Mouse (Mus musculus) lung, adult 2 months (tissue): ENCODE results near the gene Kcnma1. TPM values are rescaled to one million over a fixed set of nuclear protein-coding genes. Genes with fewer than 3 reads are reported as not detected.

Experiments used
- DNase-seq: peaks from one replicate; pipeline ENCODE4 v3.0.0; 2022
- H3K4me1 ChIP-seq: fragments of 200-500 bp; 2 replicates; pipeline ENCODE4 v1.6.1; 2011; ENCODE audit warnings: low read length; ENCODE audit not compliant: control insufficient read depth, insufficient read depth
- H3K4me3 ChIP-seq: fragments of 200-500 bp; replicated peaks from 2 replicates; pipeline ENCODE3; 2011; ENCODE audit warnings: low read depth, mild to moderate bottlenecking, control low read depth, low read length; ENCODE audit errors: extremely low read depth
- CTCF ChIP-seq: fragments of 200-500 bp; IDR thresholded peaks from 2 replicates; pipeline ENCODE4 v1.5.1; 2011; ENCODE audit warnings: mild to moderate bottlenecking, low read length, control low read depth; ENCODE audit not compliant: insufficient read depth
- POLR2A ChIP-seq: fragments of 200-500 bp; IDR thresholded peaks from 2 replicates; pipeline ENCODE4 v1.6.1; 2011; ENCODE audit warnings: low read depth, mild to moderate bottlenecking, control low read depth, low read length, borderline replicate concordance; ENCODE audit errors: extremely low read depth
- WGBS: fragments of 180-500 bp; shearing (Covaris S2); methylation state at CpG from one replicate; pipeline ENCODE4 v1.1.7; 2018; 5-methylcytosine and 5-hydroxymethylcytosine counted together
- polyA plus RNA-seq: library from polyadenylated mRNA; depleted of rRNA; stranded (reverse); fragments of >200 nt; gene quantifications from 2 replicates; pipeline ENCODE4 v1.2.3, GENCODE M21; 2012

Gene Kcnma1
- polyA plus RNA-seq, 1 experiment: 1.6 TPM

DNA sequence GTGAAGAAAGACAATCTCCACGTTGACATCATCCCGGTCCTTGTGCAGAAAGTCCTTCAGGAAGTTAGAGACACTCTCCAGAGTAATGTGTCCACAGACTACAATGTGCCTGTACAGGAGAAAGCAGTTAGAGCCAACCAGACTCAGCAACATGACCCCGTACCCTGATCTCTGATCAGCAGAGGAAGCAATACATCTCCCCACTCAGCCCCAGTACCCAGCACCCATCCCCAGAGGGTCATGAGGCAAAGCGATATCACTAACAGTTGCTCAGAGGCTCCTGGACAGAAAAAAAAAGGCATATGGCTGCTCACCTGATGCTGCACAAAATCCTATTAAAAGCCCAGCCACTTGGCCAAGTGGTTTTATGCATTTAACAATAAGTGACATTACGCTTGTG, 504.5 kb downstream of the Kcnma1 start:
- 80% methylated on average over 5 of the region's 5 CpGs for WGBS
- Histone ChIP-seq H3K4me3 (no peak overlapping the region), H3K4me1 (no peaks in the 10 kb centered on the region)
- no peak for DNase-seq
- TF ChIP-seq POLR2A (no peak), CTCF (no peak)

DNA sequence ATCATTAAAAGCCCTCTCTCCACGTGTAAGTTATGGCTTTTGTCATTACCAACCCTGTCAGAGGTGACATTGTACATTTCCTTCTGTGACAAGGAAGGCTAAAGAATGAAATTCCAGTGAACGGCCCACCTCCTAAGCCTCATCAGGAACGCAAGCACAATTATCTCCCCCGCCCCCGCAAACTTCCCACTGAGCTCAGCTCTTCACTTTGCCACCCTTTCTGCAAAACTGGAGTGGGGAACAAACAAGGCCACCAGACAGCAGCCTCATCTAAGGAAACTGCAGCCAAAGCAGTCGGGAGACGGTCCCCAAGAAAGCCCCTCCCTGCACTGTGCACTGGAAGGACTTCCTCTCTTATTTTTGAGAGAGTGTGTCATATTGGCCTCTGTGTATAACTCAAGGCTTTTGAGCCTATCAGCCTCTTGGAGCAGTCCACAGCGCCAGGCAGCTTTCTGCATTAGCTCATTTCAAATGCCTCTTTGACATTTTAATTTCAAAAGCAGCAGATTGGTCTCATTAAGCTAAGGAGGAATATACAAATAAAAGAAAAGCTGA, 512.0 kb downstream of the Kcnma1 start:
- TF ChIP-seq CTCF (no peak), POLR2A (no peak)
- WGBS: 24% methylated on average over 8 of the region's 8 CpGs
- Histone ChIP-seq H3K4me1 (no peaks in the 10 kb centered on the region), H3K4me3 (no peak overlapping the region)
- DNase-seq: no peak

DNA sequence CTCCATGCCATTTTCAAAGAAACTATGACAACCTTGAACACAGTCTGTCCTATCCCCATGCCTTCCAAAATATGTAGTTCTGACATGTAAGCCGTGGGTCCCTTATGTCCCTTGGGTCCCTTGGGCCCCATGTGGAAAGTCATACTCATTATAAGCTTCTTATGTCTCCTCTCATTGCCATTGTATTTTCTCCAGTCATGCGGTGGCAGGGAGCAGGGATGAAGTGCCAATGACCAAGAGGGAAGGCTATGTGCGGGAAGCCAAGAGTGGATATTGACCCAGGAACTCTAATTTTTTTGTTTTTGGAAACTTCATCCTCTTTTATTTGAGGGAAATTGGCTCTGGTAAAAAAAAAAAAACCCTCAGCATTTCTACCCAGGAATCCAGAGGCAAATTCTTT, 517.5 kb downstream of the Kcnma1 start:
- no peak overlapping the region for H3K4me3 ChIP-seq
- no peaks in the 10 kb centered on the region for H3K4me1 ChIP-seq
- 70% methylated on average over 3 of the region's 3 CpGs for WGBS
- no peak for DNase-seq
- TF ChIP-seq POLR2A (no peak), CTCF (no peak)

DNA sequence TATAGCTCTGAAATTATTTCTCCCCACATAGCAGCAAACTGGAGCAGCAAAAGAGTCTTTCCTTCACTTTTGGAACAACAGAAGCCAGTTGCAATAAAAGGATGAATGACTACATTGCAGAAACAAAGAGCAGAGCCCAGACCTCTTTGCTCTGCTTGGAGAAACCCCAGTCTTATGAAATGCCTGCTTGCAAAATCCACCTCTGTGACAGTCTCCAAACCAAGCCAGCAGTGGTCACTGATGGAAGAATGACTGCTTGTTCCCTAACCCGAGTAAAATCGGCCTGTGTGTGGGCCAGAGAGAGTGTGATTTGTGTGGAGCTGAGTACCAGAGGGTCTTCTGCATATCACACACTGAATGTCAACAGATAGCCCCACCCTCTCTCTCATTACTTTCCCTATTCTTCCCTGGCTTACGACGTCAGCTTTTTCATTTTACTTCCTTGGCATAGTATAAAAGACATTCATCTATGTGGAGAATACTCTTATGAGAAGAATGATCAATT, 518.0 kb downstream of the Kcnma1 start:
- TF ChIP-seq CTCF: no peak
- TF ChIP-seq POLR2A: no peak
- Histone ChIP-seq H3K4me3 (no peak overlapping the region), H3K4me1 (no peaks in the 10 kb centered on the region)
- WGBS: 49% methylated on average over 4 of the region's 4 CpGs
- no peak for DNase-seq

DNA sequence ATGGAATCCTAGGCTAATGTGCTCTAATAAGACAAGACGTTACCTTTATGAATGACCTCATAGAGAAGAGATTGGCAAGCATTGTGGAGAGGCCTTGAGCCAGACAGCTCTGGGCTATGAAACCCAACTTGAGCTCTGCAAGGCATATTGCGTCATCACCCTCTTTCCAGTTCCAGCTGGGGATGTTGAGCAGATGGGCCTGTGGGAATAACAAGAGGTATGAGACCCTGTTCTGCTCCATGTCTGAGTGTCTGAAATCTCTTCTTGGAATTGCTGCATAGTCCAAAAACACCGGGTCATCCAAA, 519.8 kb downstream of the Kcnma1 start:
- peak; percentile 6 for DNase-seq
- 57% methylated on average over 3 of the region's 3 CpGs for WGBS
- TF ChIP-seq POLR2A (no peak), CTCF (no peak)
- no peaks in the 10 kb centered on the region for H3K4me1 ChIP-seq
- no peak overlapping the region for H3K4me3 ChIP-seq

DNA sequence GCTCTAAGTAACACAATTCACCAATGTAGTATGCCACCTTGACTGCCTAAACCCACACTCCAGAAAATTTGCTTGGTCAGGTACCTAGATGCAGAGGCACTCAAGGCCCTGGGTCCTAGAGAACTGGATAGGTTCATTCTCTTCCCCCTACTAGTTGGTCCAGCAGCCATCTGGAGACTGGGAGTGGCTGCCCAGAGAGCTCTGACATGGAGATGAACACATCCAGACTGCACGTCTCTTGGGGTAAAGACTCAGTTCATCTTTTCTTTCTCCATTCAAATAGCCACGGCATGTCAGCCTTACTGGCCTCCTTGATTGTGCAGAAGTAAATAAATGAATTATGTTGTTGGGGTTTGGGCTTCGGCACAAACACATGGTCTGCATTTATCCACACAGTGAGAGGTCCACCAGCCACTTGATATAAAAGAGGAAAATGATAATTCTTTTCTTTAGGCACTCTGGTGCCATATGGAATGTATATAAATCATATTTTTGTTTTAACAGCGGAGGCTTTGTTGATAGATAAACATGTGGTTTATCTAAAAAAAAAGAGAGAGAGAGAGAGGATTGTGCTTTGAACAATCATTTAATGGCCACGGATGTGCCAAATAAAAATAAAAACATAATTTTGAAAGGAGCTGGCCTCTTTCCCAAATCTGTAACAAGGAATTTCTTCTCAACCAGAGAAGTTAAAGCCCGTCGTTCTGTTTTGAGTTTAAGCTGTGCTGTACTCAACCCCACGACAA, 520.4 kb downstream of the Kcnma1 start:
- no peak for DNase-seq
- Histone ChIP-seq H3K4me3 (no peak overlapping the region), H3K4me1 (no peaks in the 10 kb centered on the region)
- WGBS: 66% methylated on average over 8 of the region's 8 CpGs
- TF ChIP-seq CTCF: no peak
- no peak for TF ChIP-seq POLR2A

DNA sequence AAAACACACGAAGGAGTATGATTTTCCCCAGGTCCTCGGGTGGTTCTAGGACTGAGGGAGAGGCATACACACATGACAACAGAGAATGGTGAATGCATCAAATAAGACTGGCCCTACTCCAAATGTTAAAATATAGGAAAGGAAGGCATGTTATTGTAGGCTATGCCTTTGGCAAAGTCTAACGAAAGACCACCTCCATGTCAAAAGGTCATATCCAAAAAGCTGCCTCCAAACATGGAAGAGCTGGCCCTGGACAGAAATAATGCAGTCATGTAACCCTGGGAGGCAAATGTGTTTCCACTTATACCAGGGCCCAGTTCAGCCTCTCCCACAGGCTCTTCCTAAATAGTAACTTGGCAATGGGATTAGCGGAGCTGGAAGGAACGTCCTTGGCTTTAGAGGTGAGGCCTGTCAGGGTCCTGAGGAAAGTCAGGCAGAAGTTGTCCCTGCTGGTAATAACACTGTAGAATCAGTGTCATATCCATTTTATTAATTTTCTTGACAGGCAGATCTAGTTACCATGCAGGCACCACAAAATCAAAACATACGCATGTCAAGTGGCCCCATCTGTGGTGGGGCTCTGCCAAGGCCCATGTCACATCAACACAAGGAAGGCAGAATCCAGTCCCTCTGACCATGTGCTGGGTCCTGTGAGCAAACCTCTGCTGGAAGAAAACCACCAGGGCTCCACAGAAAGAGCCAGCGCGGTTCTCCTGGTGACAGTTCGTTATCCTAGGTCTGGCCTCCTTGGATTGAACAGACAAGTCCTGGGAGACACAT, 521.5 kb downstream of the Kcnma1 start:
- Histone ChIP-seq H3K4me3 (no peak overlapping the region), H3K4me1 (no peaks in the 10 kb centered on the region)
- TF ChIP-seq CTCF (no peak), POLR2A (no peak)
- no peak for DNase-seq
- WGBS: 76% methylated on average over 9 of the region's 9 CpGs

DNA sequence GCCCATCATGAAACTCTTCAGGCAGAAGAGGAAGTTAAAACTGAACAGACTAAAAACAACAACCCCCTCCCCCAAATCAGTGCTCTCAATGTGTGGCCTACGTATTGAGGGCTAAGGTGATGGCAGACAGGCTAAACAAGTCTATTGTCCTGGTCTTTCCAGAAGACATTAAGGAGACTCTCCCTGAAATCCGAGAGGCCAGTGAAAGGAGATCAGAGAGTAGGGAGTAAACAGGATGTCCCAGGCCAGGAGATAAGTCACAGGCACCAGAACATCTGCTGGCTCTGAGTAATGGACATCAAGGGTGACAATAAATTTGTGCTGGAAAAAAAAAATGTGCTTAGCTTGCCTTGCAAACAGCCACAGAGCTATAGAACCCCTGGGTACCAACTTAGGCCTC, 522.9 kb downstream of the Kcnma1 start:
- no peak for DNase-seq
- TF ChIP-seq CTCF (no peak), POLR2A (no peak)
- WGBS: 29% methylated on average over 2 of the region's 2 CpGs
- Histone ChIP-seq H3K4me1 (no peaks in the 10 kb centered on the region), H3K4me3 (no peak overlapping the region)

DNA sequence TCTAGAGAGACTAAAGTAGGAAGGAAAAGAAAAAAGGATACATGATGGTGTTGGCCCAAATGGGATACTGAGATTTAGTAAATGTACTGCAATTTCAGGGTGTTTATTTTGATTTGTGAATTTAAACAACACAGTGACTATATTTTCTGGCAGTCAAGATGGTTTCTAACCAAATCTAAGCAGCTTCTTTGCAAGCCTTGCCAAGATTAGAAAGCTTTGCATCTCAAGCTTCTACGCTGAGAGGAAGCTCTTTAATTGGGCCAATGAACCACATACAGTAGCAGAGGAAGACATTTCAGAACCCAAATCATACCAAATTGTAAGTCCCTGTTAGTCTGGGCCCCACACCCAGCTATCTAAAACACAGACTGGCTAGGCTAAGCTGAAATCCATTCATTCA, 527.6 kb downstream of the Kcnma1 start:
- no peaks in the 10 kb centered on the region for H3K4me1 ChIP-seq
- DNase-seq: no peak
- WGBS: 86% methylated on average over 1 of the region's 1 CpGs

More for the DNA sequence above, 527.6 kb downstream of the Kcnma1 start:
- no peak for TF ChIP-seq POLR2A
- TF ChIP-seq CTCF: no peak
- H3K4me3 ChIP-seq: no peak overlapping the region
